Mouse (Mus musculus) cerebellum, postnatal 10 days (tissue): ENCODE measurements at regions not wholly inside any gene's neighbourhood (a gene's known extent, or its start where the extent isn't known, plus 50 kb on each side); places are given as distances from the start of the nearest gene placed in this dataset.

ENCODE experiments used
- DNase-seq, 2 experiments: peaks; one replicate each; pipeline ENCODE4 v3.0.0; 2021; ENCODE audit warnings: mixed read lengths in 2 of 2

GRCm38 (mm10) chr6:100096393-100097125 lies 190.7 kb downstream of the Rybp start:
- DNase-seq: no peak

- DNase-seq: no peak
Measured at GRCm38 (mm10) chr6:100094653-100095217, 192.6 kb downstream of the Rybp start.

GRCm38 (mm10) chr6:100092870-100093269 lies 194.4 kb downstream of the Rybp start:
- DNase-seq: no peak

GRCm38 (mm10) chr6:100091815-100092214 lies 195.5 kb downstream of the Rybp start:
- DNase-seq: no peak

- DNase-seq: no peak
Measured at GRCm38 (mm10) chr6:100088576-100088975, 198.7 kb downstream of the Rybp start.

GRCm38 (mm10) chr6:100086807-100087206 lies 200.5 kb downstream of the Rybp start:
- DNase-seq: no peak

- DNase-seq: no peak
Measured at GRCm38 (mm10) chr6:100085981-100086380, 201.3 kb downstream of the Rybp start.

- no peak for DNase-seq
Measured at GRCm38 (mm10) chr6:100083868-100084477, 203.3 kb downstream of the Rybp start.

- no peak for DNase-seq
Measured at GRCm38 (mm10) chr6:100083127-100083526, 204.2 kb downstream of the Rybp start.

GRCm38 (mm10) chr6:100074672-100075335 lies 212.5 kb downstream of the Rybp start:
- DNase-seq: peak; percentile 65 to 73

- peak; percentile 80 to 85 for DNase-seq
Measured at GRCm38 (mm10) chr6:100072261-100072968, 214.9 kb downstream of the Rybp start.

- DNase-seq: no peak
Measured at GRCm38 (mm10) chr6:100069151-100069550, 218.1 kb downstream of the Rybp start.

- DNase-seq: no peak
Measured at GRCm38 (mm10) chr6:100067273-100067672, 220.0 kb downstream of the Rybp start.

GRCm38 (mm10) chr6:100065586-100065985 lies 221.7 kb downstream of the Rybp start:
- no peak for DNase-seq

- no peak for DNase-seq
Measured at GRCm38 (mm10) chr6:100062961-100063360, 224.3 kb downstream of the Rybp start.

GRCm38 (mm10) chr6:100059803-100060202 lies 227.5 kb downstream of the Rybp start:
- peak; percentile 82 to 91 for DNase-seq

- no peak for DNase-seq
Measured at GRCm38 (mm10) chr6:100055980-100056379, 231.3 kb downstream of the Rybp start.

- peak in 1 of 2 experiments; percentile 38 for DNase-seq
Measured at GRCm38 (mm10) chr6:100052955-100053795, 234.1 kb downstream of the Rybp start.

GRCm38 (mm10) chr6:100052406-100052805 lies 234.9 kb downstream of the Rybp start:
- DNase-seq: peak; percentile 30 to 38

- DNase-seq: peak; percentile 53 to 59
Measured at GRCm38 (mm10) chr6:100049036-100049435, 238.2 kb downstream of the Rybp start.

GRCm38 (mm10) chr6:100046186-100046990 lies 240.9 kb downstream of the Rybp start:
- DNase-seq: no peak
